9 mouse cellular contexts compared by ENCODE assay signal in genomic region chr5:138997936-138998580, GRCm38 (mm10). TPM values are rescaled to one million over a fixed set of nuclear protein-coding genes. Genes with fewer than 3 reads are reported as not detected.
A peak's percentile ranks its signal among the peaks of the same experiment; 100 is the strongest.
DNase-seq lines count a peak whose midpoint lies in the region; ATAC-seq lines count a peak whose summit lies in the region.
"Had no signal": no experiment of that assay in that cellular context is flagged by ENCODE, and none has a peak within 500 bp of the region (broad histone marks: within the 10 kb centered on the region; RNA-seq: fewer than 3 reads in every experiment).

No protein-coding gene starts in this region.

- WGBS in heart, embryonic 12.5 days, result 1% methylated on average over 30 of the region's 30 CpGs
- WGBS in kidney, embryonic 14.5 days, result under 1% methylated on average over 30 of the region's 30 CpGs
- WGBS in lung, embryonic 16.5 days, result under 1% methylated on average over 30 of the region's 30 CpGs

- no peak for ATAC-seq in heart, embryonic 12.5 days (ENCODE audit: insufficient number of reproducible peaks, low FRiP score)
- ATAC-seq in kidney, embryonic 14.5 days (ENCODE audit: low FRiP score, low TSS enrichment), result no peak
- no peak for ATAC-seq in lung, embryonic 16.5 days (ENCODE audit: low read depth)

- peaks cover 16% of the 10 kb centered on the region for H3K4me1 ChIP-seq in brown adipose tissue, adult 24 weeks (ENCODE audit: control insufficient read depth, insufficient read depth, insufficient read length, low read length)
- H3K4me1 ChIP-seq in heart, embryonic 12.5 days (replicated peaks), result peaks cover 45% of the 10 kb centered on the region
- H3K4me1 ChIP-seq in kidney, embryonic 14.5 days (ENCODE audit: control insufficient read depth, insufficient read depth, low read length), result peaks cover 28% of the 10 kb centered on the region
- H3K4me1 ChIP-seq in lung, embryonic 16.5 days (replicated peaks; ENCODE audit: control insufficient read depth, insufficient read depth, low read length), result peaks cover 46% of the 10 kb centered on the region

- no peaks in the 10 kb centered on the region for H3K36me3 ChIP-seq in heart, embryonic 12.5 days
- no peaks in the 10 kb centered on the region for H3K36me3 ChIP-seq in kidney, embryonic 14.5 days (ENCODE audit: control insufficient read depth, insufficient read depth, low read length)
- H3K36me3 ChIP-seq in lung, embryonic 16.5 days (ENCODE audit: control insufficient read depth, insufficient read depth, low read length), result no peaks in the 10 kb centered on the region

- DNase-seq in gastrocnemius, adult 18-20 months (ENCODE audit: low spot score), result peak; percentile 61
- no peak for DNase-seq in gastrocnemius, postnatal 36 days
- DNase-seq in right cerebral cortex, postnatal 10 days (ENCODE audit: low spot score in 2 of 2), result peak; percentile 57 to 65
- no peak for DNase-seq in cerebellum, postnatal 36 days

- no peak overlapping the region for H3K27ac ChIP-seq in brown adipose tissue, adult 24 weeks (replicated peaks; ENCODE audit: low read depth, low read length)
- H3K27ac ChIP-seq in heart, embryonic 12.5 days (ENCODE audit: poor library complexity, severe bottlenecking), result peak overlapping the region; percentile 76
- H3K27ac ChIP-seq in kidney, embryonic 14.5 days (ENCODE audit: low read depth, low read length), result no peak overlapping the region
- H3K27ac ChIP-seq in lung, embryonic 16.5 days (ENCODE audit: low read length), result peak overlapping the region; percentile 53; the same call in 1 of the 2 replicates

- peak overlapping the region; percentile 84 for H3K4me2 ChIP-seq in heart, embryonic 12.5 days
- peak overlapping the region; percentile 91 for H3K4me2 ChIP-seq in kidney, embryonic 14.5 days (replicated peaks; ENCODE audit: low read depth, low read length)
- H3K4me2 ChIP-seq in lung, embryonic 16.5 days (ENCODE audit: low read depth, low read length), result peak overlapping the region; percentile 72

- H3K27me3 ChIP-seq in heart, embryonic 12.5 days (replicated peaks), result peaks cover 31% of the 10 kb centered on the region
- H3K27me3 ChIP-seq in kidney, embryonic 14.5 days (ENCODE audit: control insufficient read depth, insufficient read depth, low read length), result peaks cover 34% of the 10 kb centered on the region
- H3K27me3 ChIP-seq in lung, embryonic 16.5 days (ENCODE audit: control insufficient read depth, insufficient read depth, low read depth, low read length), result peaks cover 41% of the 10 kb centered on the region
- H3K27me3 ChIP-seq: CH12.LX had no signal

- H3K9me3 ChIP-seq in heart, embryonic 12.5 days (replicated peaks), result peaks cover 12% of the 10 kb centered on the region
- H3K9me3 ChIP-seq in kidney, embryonic 14.5 days (ENCODE audit: control insufficient read depth, low read length), result no peaks in the 10 kb centered on the region; the same call in 1 of the 2 replicates
- no peaks in the 10 kb centered on the region for H3K9me3 ChIP-seq in lung, embryonic 16.5 days (ENCODE audit: control insufficient read depth, low read length)

- H3K9ac ChIP-seq in heart, embryonic 12.5 days, result peak overlapping the region; percentile 68
- no peak overlapping the region for H3K9ac ChIP-seq in kidney, embryonic 14.5 days (ENCODE audit: low read depth, low read length)
- peak overlapping the region; percentile 42 for H3K9ac ChIP-seq in lung, embryonic 16.5 days (ENCODE audit: low read length)

- H3K4me3 ChIP-seq in brown adipose tissue, adult 24 weeks (ENCODE audit: insufficient read depth, low read depth, low read length), result peak overlapping the region; percentile 90
- peak overlapping the region; percentile 69 for H3K4me3 ChIP-seq in heart, embryonic 12.5 days
- H3K4me3 ChIP-seq in kidney, embryonic 14.5 days (ENCODE audit: low read length), result peak overlapping the region; percentile 35
- H3K4me3 ChIP-seq in lung, embryonic 16.5 days (ENCODE audit: low read length), result peak overlapping the region; percentile 36

- intact Hi-C loops in gastrocnemius, postnatal 36 days (cut with DNase I), result loop anchor here (5.0 kb wide), 1 partner anchor 79 kb away; no protein-coding TSS in a partner anchor

RNA-seq across cellular contexts. Expression of gene Pdgfa, which starts 0.9 kb away (rescaled TPM):
- total RNA-seq in gastrocnemius, adult 18-20 months (2021), result 10 to 100 TPM; 18.8 to 22.9 TPM
- total RNA-seq in gastrocnemius, postnatal 36 days (2021), result 10 to 100 TPM; 21.9 to 22.1 TPM
- polyA plus RNA-seq in brown adipose tissue, adult 24 weeks (2012; ENCODE audit: insufficient read depth, insufficient read length, missing spikeins), result 5.5 and 6.9 TPM in 2 replicates
- polyA plus RNA-seq in heart, embryonic 12.5 days (2016; fragmentation: Nextera tagmentation; extraction: Ambion mirVana), result 34.4 and 37.4 TPM in 2 replicates
- polyA plus RNA-seq in kidney, embryonic 14.5 days (2014; fragmentation: Nextera tagmentation; extraction: Ambion mirVana), result 57.7 and 70.2 TPM in 2 replicates
- 56.7 and 58.2 TPM in 2 replicates for polyA plus RNA-seq in lung, embryonic 16.5 days (2015; fragmentation: Nextera tagmentation; extraction: Ambion mirVana)

Comparison
In these comparisons a context has a peak if more than half of its experiments do, and no peak if none do; other contexts are left out.
1. DNase-seq: peak in gastrocnemius, adult 18-20 months (single experiment) and right cerebral cortex, postnatal 10 days (2 of 2); none in gastrocnemius, postnatal 36 days (0 of 2) and cerebellum, postnatal 36 days (0 of 2).
2. H3K27ac ChIP-seq: peak in heart, embryonic 12.5 days (single experiment) and lung, embryonic 16.5 days (single experiment); none in brown adipose tissue, adult 24 weeks (single experiment) and kidney, embryonic 14.5 days (single experiment).
3. H3K4me3 ChIP-seq: peak in every context shown above with its lines; median percentile 90 in brown adipose tissue, adult 24 weeks; 69 in heart, embryonic 12.5 days; 36 in lung, embryonic 16.5 days; 35 in kidney, embryonic 14.5 days.
4. Peak in every context shown above with its lines, with median percentiles within 50 percentile points of each other: H3K4me2 ChIP-seq.